Mouse (Mus musculus) retina, postnatal 7 days (tissue): ENCODE data around the gene Spock1.

Experiments used
- DNase-seq: peaks from one replicate; pipeline ENCODE4 v3.0.0-alpha.2; 2012; ENCODE audit warnings: low read depth, low spot score

Spock1 gene

DNA sequence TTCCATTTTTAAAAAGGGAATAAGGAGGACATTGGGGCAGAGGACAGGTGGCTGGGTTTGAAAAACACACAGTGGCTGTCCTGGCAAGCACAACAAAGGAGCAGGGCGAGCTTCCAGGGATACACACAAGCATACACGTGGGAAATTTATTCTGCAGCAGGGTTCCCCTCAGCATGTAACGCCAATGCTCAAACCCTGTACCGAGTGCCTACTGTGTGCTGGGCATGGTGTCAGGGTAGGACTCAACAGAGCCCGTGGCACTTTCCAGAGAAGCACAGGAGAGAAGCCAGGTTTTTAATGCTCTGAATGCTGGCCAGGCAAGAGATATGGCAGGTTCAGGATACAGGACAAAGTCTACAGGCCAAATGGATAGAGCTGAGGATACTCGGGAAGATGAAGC, 101.8 kb downstream of the Spock1 start:
- DNase-seq, result no peak

DNA sequence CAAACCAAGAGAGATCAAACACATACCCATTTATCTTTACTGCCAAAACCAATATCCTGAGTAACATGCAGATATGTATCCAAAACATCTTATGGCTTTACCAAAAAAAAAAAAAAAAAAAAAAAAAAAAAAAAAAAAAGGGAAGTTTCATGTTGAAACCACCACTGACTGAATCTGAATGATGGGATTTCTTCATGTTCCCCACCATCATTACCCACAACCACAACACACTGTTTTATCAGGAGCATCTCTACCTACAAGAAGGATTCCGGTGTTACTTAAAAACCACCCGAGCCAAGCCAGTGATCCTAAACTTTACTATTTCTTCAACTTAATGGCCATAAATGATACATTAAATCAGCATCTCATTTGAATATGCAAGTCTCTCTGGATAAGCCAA, 109.5 kb downstream of the Spock1 start:
- no peak for DNase-seq

DNA sequence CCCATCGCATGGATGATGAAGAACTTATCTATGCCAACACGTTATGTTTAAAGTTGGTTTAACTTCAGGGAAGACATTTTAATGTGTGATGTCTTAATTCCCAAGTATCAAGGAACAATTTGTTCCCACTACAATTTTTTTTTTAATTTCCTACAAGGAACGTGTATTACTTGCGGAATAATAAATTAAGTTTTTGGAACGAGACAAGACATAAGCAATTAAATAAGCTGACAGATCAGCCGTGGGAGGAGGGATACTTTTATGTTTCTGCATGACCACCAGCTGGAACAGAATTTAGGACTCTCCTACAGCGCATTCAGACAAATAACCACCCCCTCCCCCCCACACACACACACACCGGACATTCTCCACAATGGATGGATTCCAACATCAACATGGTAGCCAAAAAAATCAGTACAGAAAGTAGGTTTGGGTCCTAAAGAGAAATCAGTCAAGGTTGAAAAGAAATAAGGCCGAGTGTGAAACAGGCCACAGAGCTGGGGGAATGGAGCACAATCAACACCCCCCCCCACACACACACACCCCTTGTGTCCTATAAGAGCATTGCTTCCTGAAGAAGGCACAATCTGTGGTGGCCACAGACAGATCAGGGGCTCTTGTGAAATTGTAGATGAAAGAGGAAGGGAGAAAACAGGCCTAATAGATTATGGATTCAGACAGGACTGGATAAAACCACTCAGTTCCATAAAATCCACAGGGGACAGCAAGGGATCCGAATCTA, 111.0 kb downstream of the Spock1 start:
- DNase-seq, result no peak

- no peak for DNase-seq
These were observed 114.4 kb downstream of the Spock1 start for GRCm38 (mm10) chr13:57793643-57794240.

- no peak for DNase-seq
These were observed 118.3 kb downstream of the Spock1 start for GRCm38 (mm10) chr13:57789796-57790195.

DNA sequence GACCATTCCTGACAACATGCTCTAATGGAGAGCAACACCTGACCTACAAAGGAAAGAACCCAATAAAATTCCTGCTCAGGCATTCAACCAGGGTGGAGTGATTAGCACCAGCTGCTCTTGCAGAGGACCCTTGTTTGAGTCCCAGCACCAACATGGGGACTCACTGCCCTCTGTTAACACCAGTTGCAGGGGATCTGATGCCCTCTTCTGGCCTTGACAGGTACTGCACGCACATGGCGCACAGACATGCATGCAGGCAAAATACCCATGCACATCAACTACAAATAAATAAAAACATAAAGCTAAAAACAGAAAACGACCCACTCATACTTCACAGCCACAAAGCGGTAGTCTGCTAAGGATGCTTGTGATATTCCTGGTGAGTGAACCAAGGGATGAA, 119.8 kb downstream of the Spock1 start:
- DNase-seq, result no peak

- DNase-seq, result no peak
These were observed 121.9 kb downstream of the Spock1 start for GRCm38 (mm10) chr13:57786278-57786677.

- no peak for DNase-seq
These were observed 125.2 kb downstream of the Spock1 start for GRCm38 (mm10) chr13:57782975-57783374.

GRCm38 (mm10) chr13:57782107-57782561, 126.0 kb downstream of the Spock1 start:
- DNase-seq, result no peak

DNA sequence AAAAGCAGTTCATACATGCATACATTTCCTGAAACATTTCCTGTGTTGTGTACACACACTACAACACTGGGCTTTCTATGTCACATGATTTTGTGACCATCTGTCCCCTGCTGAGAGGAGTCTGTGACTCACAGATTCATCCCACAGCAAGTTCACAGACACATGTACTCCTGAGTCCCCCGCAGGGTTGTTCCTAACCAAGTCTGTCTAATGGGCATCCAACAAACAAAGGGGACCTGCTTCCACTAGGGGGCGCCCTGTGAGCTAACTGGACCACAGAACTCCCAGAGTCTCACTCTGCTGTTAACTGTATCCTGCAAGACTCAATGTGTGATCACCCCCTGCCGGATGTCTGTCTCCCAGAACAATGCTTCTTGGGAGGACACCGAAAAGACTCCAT, 129.0 kb downstream of the Spock1 start:
- no peak for DNase-seq

GRCm38 (mm10) chr13:57778524-57778923, 129.6 kb downstream of the Spock1 start:
- no peak for DNase-seq

- no peak for DNase-seq
These were observed 136.1 kb downstream of the Spock1 start for GRCm38 (mm10) chr13:57771998-57772397.

DNA sequence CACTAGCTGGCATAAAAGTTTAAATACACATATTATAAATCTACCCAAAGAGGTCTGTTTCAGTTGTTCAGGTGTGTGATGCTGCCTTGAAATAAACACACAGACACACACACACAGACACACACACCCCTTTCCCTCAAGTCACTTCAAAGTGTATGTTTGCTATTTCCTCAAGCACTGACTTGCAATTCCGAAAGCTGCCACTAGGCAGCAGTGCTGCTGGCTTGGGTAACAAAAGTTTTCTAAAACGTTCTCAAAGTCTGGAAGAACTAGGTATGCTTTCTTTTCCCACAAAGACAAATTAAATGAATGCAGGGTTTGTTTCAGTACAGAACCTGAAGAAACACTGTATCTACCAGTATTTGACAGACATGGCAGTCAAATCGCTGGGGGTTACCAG, 141.4 kb downstream of the Spock1 start:
- no peak for DNase-seq

GRCm38 (mm10) chr13:57761122-57761521, 147.0 kb downstream of the Spock1 start:
- DNase-seq, result no peak

GRCm38 (mm10) chr13:57760618-57761017, 147.5 kb downstream of the Spock1 start:
- no peak for DNase-seq

- no peak for DNase-seq
These were observed 151.8 kb downstream of the Spock1 start for GRCm38 (mm10) chr13:57756316-57756715.

DNA sequence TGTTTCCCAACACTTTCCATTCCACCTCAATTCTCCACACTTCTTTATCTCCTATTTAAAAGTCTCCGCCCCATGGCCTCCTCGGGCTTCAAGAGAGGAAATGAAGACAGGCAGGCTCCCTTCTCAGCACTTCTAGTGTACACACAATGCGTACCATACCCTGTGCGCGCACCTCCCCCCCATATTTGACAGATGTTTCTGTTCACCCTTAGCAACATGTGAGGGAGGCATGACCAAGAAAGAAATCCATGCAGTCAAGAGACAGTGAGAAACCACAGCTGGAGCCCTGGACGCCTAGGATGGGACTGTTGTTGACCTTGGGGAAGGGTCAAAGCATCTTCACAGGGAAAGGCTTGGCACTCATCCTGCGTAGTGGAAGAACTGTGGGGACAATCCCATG, 157.3 kb downstream of the Spock1 start:
- no peak for DNase-seq

DNA sequence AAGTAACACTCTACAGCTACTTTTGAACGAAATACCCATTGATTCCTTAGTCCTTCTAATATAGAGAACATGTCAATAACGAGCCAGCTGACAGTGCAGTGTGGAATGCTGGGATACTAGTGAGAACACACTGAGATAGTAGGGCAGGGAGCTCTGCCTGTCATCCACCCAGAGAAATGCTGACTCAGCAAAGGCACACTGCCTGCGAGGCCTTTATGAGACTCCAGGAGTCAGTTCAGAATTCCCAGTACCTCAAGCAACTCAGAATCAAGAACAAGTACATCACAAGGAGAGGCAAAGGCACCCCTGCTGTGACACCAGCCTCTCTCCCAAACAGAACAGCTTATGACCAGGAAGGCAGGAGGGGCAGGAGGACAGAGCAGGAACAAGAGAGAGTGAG, 163.5 kb downstream of the Spock1 start:
- no peak for DNase-seq

GRCm38 (mm10) chr13:57741186-57741585, 166.9 kb downstream of the Spock1 start:
- DNase-seq, result no peak

GRCm38 (mm10) chr13:57740473-57740872, 167.7 kb downstream of the Spock1 start:
- no peak for DNase-seq

- no peak for DNase-seq
These were observed 172.1 kb downstream of the Spock1 start for GRCm38 (mm10) chr13:57736060-57736459.

- DNase-seq, result no peak
These were observed 173.6 kb downstream of the Spock1 start for GRCm38 (mm10) chr13:57734549-57734948.

GRCm38 (mm10) chr13:57733521-57733920, 174.6 kb downstream of the Spock1 start:
- no peak for DNase-seq
